Mouse (Mus musculus): Measurements from ENCODE around the gene Chkb. TPM values are rescaled to one million over a fixed set of nuclear protein-coding genes. Genes with fewer than 3 reads are reported as not detected.

The Chkb gene
- 27.6 and 63.0 TPM in 2 replicates for polyA plus RNA-seq (2012; ENCODE audit: insufficient read depth, low replicate concordance)

DNA sequence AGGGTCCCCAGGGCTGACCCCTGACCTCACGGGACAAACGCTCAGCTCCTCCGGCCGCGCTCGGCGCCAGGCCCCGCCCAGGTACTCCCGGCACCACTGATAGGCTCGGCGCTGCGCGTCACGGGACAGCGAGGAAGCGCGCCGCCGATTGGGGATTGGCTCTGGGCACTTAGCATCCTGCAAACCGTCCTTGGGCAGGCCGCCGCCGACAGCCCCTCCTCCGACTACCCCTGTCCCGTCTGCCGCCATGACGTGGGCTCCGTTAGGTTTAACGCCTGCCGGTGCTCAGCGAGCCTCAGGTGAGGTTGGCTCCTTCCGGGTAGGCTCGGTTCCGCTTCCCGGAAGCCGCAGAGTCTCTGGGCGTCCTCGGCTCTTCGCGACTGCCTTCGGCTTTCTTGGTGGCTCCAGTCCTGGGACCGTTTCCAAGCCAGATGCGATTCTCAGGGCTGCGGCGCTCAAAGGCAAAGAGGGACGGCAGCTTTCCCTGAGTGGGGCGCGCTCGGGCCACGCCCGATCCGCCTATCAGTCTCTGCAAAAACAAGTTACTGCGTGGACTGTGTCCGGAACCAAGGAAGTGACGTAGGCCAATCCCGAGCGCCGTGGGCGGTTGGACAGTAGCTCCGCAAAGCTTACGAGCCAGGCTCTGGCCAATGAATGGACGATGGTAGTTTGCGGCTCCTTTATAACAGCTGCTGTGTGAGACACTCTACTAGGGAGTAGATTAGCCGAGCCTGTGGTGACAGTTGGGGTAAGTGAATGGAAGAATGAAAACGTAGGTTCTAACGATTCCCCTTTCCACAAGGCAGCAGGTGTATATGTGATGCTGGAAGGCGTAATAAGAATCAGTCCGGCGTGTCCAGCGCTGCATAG is at the start of gene Chkb, which contains the start of the genes C730034F03Rik and Gm44502:
TSS of gene Chkb (minus strand) at position 557 of the 870 bp plus-strand sequence.
TSS of gene C730034F03Rik (plus strand) at position 238 of the 870 bp plus-strand sequence.
TSS of gene Gm44502 (minus strand) at position 345 of the 870 bp plus-strand sequence.
- H3K4me3 ChIP-seq (replicated peaks) = peak within 1 kb of the TSS; percentile 98
- no peak for TF ChIP-seq GATA1 (IDR thresholded peaks at IDR 0.05; ENCODE audit: borderline replicate concordance, low read length)
- 0 out of 2 replicates have a peak, but pooled peaks have one; percentile 39 for TF ChIP-seq FLI1 (IDR thresholded peaks at IDR 0.05; ENCODE audit: low read length)
- no peaks in the 10 kb centered on the region for H3K27me3 ChIP-seq (replicated peaks)
- H3K36me3 ChIP-seq (replicated peaks; ENCODE audit: low read length) = peaks cover 35% of the 10 kb centered on the region
- no peaks in the 10 kb centered on the region for H3K9me3 ChIP-seq
- H3K4me1 ChIP-seq = peaks cover 42% of the 10 kb centered on the region

DNA sequence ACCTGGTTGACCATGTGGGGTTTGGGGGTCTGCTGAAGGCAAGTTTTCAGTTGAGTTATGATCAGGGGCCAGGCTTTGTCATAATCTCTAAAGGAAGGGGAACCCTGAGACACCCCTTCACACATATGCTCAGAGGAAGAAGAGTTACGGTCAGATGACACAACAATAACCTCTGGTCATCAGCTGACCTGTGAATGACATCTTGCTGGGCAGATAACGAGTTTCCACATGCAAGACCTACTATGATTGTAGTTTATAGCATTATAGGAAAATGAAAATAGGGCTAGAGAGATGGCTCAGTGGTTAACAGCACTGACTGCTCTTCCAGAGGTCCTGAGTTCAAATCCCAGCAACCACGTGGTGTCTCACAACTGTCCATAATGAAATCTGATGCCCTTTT is 48.9 kb upstream of the Chkb start:
- TF ChIP-seq FLI1 (IDR thresholded peaks at IDR 0.05; ENCODE audit: low read length) (no peak), GATA1 (IDR thresholded peaks at IDR 0.05; ENCODE audit: borderline replicate concordance, low read length) (no peak)

DNA sequence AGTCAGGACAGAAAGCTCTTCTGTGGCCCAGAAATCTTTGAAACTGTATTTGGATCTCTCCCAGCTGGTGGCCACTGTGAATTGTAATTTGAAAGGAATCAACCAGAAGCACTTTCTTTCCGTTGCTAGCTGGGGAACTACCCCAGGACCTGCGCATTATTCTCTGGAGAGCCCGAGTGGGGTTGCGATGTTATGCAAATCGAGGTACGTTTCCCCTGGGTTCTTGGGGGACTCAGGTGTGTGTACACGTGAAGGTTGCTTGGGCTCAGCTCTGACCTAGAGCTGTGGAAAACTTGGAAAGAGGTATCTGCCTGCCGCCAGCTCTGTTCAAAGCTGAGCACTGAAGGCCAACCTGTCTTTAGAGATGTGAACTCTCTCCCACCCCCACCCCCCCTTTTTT is 48.1 kb upstream of the Chkb start:
- Histone ChIP-seq H3K36me3 (replicated peaks; ENCODE audit: low read length) (peaks cover 59% of the 10 kb centered on the region), H3K9me3 (peaks cover 6% of the 10 kb centered on the region; the same call in 1 of the 2 replicates), H3K4me1 (peaks cover 54% of the 10 kb centered on the region), H3K4me3 (replicated peaks) (peak overlapping the region; percentile 17), H3K27me3 (replicated peaks) (no peaks in the 10 kb centered on the region)
- TF ChIP-seq GATA1 (IDR thresholded peaks at IDR 0.05; ENCODE audit: borderline replicate concordance, low read length) (no peak), FLI1 (IDR thresholded peaks at IDR 0.05; ENCODE audit: low read length) (no peak)

More for the DNA sequence above, 48.9 kb upstream of the Chkb start:
- Histone ChIP-seq H3K36me3 (replicated peaks; ENCODE audit: low read length) (peaks cover 51% of the 10 kb centered on the region), H3K27me3 (replicated peaks) (no peaks in the 10 kb centered on the region), H3K9me3 (peaks cover 6% of the 10 kb centered on the region; the same call in 1 of the 2 replicates), H3K4me3 (replicated peaks) (peak overlapping the region; percentile 64), H3K4me1 (peaks cover 54% of the 10 kb centered on the region)

DNA sequence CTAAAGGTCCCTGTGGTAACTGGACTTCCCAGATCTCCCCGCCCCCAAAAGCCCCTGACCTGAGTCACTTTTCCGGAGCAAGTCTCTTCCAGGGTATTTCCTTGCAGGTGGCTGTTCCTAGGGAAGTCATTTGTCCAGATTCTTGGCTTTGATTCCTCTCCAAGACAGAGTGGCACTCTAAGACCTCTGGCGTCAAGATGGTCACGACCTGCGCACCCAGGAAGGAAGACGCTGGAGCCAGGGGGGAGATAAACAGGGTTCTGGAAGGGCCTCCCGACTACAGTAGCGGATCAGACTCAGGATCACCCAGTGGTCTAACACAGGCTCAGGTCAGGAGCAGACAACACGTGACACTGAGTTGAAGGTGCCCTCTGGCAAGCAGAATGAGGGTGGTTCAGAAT is 47.4 kb upstream of the Chkb start, which contains the start of gene Arsa:
TSS of gene Arsa (minus strand) at position 335 of the 401 bp plus-strand sequence.
- H3K27me3 ChIP-seq (replicated peaks) = no peaks in the 10 kb centered on the region
- H3K9me3 ChIP-seq = peaks cover 2% of the 10 kb centered on the region; the same call in 1 of the 2 replicates
- H3K36me3 ChIP-seq (replicated peaks; ENCODE audit: low read length) = peaks cover 59% of the 10 kb centered on the region
- H3K4me1 ChIP-seq = peaks cover 54% of the 10 kb centered on the region
- H3K4me3 ChIP-seq (replicated peaks) = peak within 1 kb of the TSS; percentile 99
- TF ChIP-seq FLI1 (IDR thresholded peaks at IDR 0.05; ENCODE audit: low read length) (no peak), GATA1 (IDR thresholded peaks at IDR 0.05; ENCODE audit: borderline replicate concordance, low read length) (no peak)

DNA sequence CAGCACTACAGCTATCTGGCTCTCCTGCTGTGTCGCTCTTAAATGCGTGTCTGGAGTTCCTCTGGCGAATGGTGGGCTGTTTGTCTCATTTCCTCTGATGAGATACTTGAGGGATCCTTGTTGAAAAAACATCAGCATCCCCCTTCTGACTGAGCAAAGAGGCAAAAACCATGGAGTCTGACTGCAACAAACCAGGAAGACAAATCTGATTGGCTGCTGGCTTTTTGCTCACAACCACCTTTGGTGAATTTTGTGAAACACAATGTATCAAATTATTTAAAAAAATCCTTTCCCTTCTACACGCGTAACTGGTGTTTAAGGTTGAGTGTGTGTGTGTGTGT is 46.7 kb upstream of the Chkb start:
- H3K27me3 ChIP-seq (replicated peaks) = no peaks in the 10 kb centered on the region
- peaks cover 54% of the 10 kb centered on the region for H3K4me1 ChIP-seq
- H3K36me3 ChIP-seq (replicated peaks; ENCODE audit: low read length) = peaks cover 56% of the 10 kb centered on the region
- peak overlapping the region; percentile 99 for H3K4me3 ChIP-seq (replicated peaks)
- no peak for TF ChIP-seq GATA1 (IDR thresholded peaks at IDR 0.05; ENCODE audit: borderline replicate concordance, low read length)
- no peaks in the 10 kb centered on the region for H3K9me3 ChIP-seq

DNA sequence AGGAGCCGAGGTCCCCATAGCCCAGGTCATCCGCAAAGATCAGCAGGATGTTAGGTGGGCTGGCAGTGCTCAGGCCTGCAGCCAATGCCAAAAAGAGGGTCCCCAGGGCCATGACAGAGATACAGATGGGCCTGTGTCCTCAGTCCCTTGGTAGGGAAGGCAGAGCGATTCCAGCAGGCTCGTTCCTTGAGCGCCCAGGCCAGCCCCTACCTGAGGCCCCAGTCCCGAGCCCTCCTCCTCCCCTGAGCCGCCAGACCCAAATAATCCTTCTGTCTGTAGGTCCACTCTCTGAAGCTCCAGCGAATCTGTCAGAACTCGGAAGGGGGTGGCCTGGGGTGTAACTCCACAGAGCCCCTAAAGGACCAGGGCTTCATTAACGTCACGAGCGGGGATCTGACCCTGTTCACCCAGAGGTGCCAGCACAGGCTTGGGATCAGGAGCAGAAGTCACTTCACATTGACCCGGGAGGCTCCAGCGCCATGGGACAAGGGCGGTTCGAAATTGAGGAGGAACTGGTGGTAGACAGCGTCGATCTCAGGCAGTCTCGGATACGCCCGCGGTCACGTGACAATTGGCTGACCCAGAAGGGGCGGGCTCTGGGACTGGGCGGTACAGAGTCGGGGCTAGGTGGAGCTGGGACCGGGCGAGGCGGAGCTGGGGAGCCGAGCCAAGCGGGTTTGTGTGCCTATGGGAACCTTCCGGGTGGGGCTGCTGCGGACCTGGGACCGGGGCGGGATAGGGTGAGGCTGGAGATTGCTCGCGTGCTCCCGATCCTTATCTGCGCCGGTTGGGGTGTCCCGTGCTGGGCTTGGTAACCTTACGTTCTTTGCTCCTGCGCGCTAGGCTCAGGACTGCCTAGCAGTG is 46.1 kb upstream of the Chkb start:
- Histone ChIP-seq H3K4me3 (replicated peaks) (peak overlapping the region; percentile 99), H3K36me3 (replicated peaks; ENCODE audit: low read length) (peaks cover 52% of the 10 kb centered on the region), H3K9me3 (no peaks in the 10 kb centered on the region), H3K27me3 (replicated peaks) (no peaks in the 10 kb centered on the region), H3K4me1 (peaks cover 54% of the 10 kb centered on the region)
- TF ChIP-seq GATA1 (IDR thresholded peaks at IDR 0.05; ENCODE audit: borderline replicate concordance, low read length) (no peak), FLI1 (IDR thresholded peaks at IDR 0.05; ENCODE audit: low read length) (no peak)

DNA sequence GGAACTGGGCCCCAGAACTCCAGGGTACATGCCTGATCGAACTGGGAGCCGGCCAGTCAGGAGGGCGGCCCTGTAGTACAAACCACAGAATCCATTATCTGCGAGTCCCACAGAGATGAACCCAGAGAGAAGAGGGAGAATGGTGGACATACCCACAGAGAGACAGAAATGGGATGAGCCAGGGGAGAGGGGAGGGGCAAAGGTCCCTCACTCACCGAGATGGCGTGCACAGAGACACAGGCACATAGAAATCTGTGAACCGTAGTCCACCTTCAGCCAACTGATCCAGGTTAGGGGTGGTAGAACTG is 45.5 kb upstream of the Chkb start:
- TF ChIP-seq GATA1 (IDR thresholded peaks at IDR 0.05; ENCODE audit: borderline replicate concordance, low read length) = no peak
- TF ChIP-seq FLI1 (IDR thresholded peaks at IDR 0.05; ENCODE audit: low read length) = no peak
- Histone ChIP-seq H3K4me1 (peaks cover 51% of the 10 kb centered on the region), H3K9me3 (no peaks in the 10 kb centered on the region), H3K27me3 (replicated peaks) (no peaks in the 10 kb centered on the region), H3K36me3 (replicated peaks; ENCODE audit: low read length) (peaks cover 46% of the 10 kb centered on the region), H3K4me3 (replicated peaks) (peak overlapping the region; percentile 99)

DNA sequence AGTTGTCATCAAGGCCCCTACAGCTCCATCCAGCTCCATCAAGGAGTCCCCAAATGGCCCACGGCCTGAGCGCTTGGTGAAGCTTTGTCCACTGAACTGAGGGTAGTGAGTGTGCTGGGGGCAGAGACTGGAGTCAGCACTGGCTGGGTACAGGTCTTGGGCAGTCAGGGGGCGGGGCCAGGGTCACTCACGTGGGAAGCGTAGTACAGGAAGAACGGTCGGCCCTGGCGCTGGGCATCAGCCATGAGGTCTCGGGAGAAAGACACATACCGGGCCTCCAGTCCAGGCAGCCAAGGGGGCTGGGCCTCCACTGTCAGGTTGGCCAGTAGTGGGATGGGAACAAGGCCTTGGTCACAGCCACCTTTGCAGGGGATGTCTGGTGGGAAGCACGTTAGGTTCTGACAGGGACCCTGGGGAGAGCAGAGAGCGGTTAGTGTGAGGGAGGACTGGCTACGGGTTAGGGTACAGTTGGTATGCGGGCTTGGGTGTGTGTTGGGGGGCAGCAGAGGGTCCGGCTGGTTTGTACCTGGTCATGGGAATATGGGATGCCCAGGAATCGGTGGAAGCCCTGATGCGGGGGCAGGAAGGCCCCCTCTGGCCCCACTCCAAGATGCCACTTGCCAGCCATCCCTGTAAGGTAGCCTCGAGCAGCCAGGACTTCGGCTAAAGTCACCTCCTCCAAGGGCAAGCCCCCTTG is 45.0 kb upstream of the Chkb start:
- H3K4me3 ChIP-seq (replicated peaks) = peak overlapping the region; percentile 99
- peaks cover 47% of the 10 kb centered on the region for H3K4me1 ChIP-seq
- H3K36me3 ChIP-seq (replicated peaks; ENCODE audit: low read length) = peaks cover 42% of the 10 kb centered on the region
- no peak for TF ChIP-seq FLI1 (IDR thresholded peaks at IDR 0.05; ENCODE audit: low read length)
- no peak for TF ChIP-seq GATA1 (IDR thresholded peaks at IDR 0.05; ENCODE audit: borderline replicate concordance, low read length)
- H3K27me3 ChIP-seq (replicated peaks) = no peaks in the 10 kb centered on the region
- H3K9me3 ChIP-seq = no peaks in the 10 kb centered on the region

DNA sequence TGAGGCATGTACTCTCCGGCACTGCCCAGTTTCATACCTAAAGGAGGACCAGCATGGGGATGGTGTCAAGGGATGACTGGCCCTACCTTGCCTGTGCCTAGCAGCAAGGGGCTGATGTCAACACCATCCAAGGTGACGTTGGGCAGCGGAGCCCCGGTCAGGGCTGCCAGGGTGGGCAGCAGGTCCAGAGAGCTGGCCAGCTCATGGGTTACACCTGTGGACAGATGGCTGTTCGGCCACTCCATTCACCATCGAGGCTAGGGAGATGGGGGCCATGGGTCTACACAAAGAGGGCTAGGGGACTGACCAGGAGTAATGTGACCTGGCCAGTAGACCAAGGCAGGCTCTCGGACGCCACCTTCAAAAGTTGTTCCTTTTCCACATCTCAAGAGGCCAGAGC is 44.2 kb upstream of the Chkb start:
- Histone ChIP-seq H3K27me3 (replicated peaks) (no peaks in the 10 kb centered on the region), H3K36me3 (replicated peaks; ENCODE audit: low read length) (peaks cover 36% of the 10 kb centered on the region), H3K9me3 (no peaks in the 10 kb centered on the region), H3K4me3 (replicated peaks) (peak overlapping the region; percentile 44), H3K4me1 (peaks cover 46% of the 10 kb centered on the region)
- TF ChIP-seq FLI1 (IDR thresholded peaks at IDR 0.05; ENCODE audit: low read length) (no peak), GATA1 (IDR thresholded peaks at IDR 0.05; ENCODE audit: borderline replicate concordance, low read length) (no peak)
